Mouse (Mus musculus): ENCODE results near the gene Gtf2f1. TPM values are rescaled to one million over a fixed set of nuclear protein-coding genes. Genes with fewer than 3 reads are reported as not detected.

The Gtf2f1 gene
- total and polyA plus RNA-seq, 3 experiments = 145 to 171 TPM; not detected in 1

DNA sequence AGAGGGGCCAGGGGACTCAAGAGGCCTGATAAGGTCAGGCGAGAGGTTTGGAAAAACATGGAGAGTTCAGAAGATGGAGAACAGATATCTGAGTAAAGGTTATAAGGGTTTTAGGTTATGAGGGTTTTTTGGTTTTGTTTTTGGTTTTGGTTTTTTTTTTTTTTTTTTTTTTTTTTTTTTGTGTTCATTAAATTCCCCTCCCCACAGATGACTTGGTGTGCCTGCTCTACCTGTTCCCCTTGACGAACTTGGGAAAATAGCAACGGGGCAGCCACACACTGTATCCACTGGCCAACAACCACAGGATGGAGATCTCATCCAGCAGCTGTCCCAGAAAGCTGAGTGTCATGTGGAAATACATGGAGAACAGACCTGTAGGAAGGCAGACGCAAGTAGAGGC, 52.4 kb downstream of the Gtf2f1 start:
- Histone ChIP-seq H3K9ac (ENCODE audit: control insufficient read depth, low read depth, low read length, poor library complexity, severe bottlenecking) (no peak overlapping the region), H3K79me2 (ENCODE audit: control insufficient read depth, insufficient read depth, low read length, poor library complexity) (no peaks in the 10 kb centered on the region), H3K36me3 (ENCODE audit: control insufficient read depth in 1 of 2, insufficient read depth in 2 of 2, low read length in 2 of 2) (peaks cover 0 to 2% of the 10 kb centered on the region in 2 experiments; a peak in 1 of 4 replicates), H3K4me1 (ENCODE audit: control insufficient read depth in 1 of 2, insufficient read depth in 2 of 2, low read length in 2 of 2) (peaks cover 0 to 6% of the 10 kb centered on the region in 2 experiments; a peak in 2 of 4 replicates), H3K27me3 (ENCODE audit: control insufficient read depth in 1 of 2, insufficient read depth in 2 of 2, low read length in 2 of 2) (peaks cover under 1 to 2% of the 10 kb centered on the region in 2 experiments; a peak in 3 of 4 replicates), H3K9me3 (replicated peaks; ENCODE audit: insufficient read depth, low read length) (no peaks in the 10 kb centered on the region), H3K4me3 (ENCODE audit: control insufficient read depth in 1 of 2, insufficient read depth in 1 of 2, low read depth in 2 of 2, low read length in 2 of 2) (no peak overlapping the region), H3K27ac (ENCODE audit: control insufficient read depth, low read depth, low read length) (no peak overlapping the region)
- TF ChIP-seq JUND (IDR thresholded peaks at IDR 0.05; ENCODE audit: low read depth, low read length) (no peak), ZNF384 (IDR thresholded peaks at IDR 0.05; ENCODE audit: low read depth, low read length) (peak; percentile 66)
- no peak for DNase-seq (ENCODE audit: low read depth, low spot score)

DNA sequence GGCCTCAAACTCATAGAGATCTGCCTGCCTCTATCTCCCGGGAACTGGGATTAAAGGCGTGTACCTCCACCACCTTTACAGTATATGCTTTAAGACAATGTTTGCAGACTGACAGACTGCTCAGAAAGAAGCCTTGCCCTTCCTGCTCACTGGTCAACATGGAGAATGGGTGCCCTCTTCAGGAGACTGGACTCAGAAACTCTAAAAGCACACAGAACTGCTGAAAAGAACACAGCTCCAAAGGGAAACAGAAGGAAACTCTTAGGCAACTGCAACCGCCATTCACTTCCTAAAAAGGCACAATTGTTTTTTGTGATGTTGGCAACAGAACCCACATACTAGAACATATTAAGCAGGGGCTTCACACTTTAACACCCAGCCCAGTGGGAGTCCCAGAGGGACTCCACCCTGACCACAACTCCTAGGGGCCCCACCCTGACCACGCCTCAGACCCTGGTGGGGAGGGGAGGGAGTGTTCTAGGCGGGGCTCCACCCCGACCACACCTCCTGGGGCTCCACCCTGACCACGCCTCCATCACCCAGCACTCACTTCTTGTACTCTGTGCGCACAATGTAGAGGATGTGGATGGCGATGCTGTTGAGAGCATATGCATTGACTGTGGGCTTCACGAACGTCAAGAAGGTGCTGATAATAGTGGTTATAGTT, 53.2 kb downstream of the Gtf2f1 start:
- Histone ChIP-seq H3K9me3 (replicated peaks; ENCODE audit: insufficient read depth, low read length) (no peaks in the 10 kb centered on the region), H3K4me3 (ENCODE audit: control insufficient read depth in 1 of 2, insufficient read depth in 1 of 2, low read depth in 2 of 2, low read length in 2 of 2) (peak overlapping the region; percentile 15 to 47), H3K27ac (ENCODE audit: control insufficient read depth, low read depth, low read length) (no peak overlapping the region), H3K79me2 (ENCODE audit: control insufficient read depth, insufficient read depth, low read length, poor library complexity) (no peaks in the 10 kb centered on the region), H3K27me3 (ENCODE audit: control insufficient read depth in 1 of 2, insufficient read depth in 2 of 2, low read length in 2 of 2) (no peaks in the 10 kb centered on the region; a peak in 1 of 4 replicates), H3K4me1 (ENCODE audit: control insufficient read depth in 1 of 2, insufficient read depth in 2 of 2, low read length in 2 of 2) (peaks cover 0 to 6% of the 10 kb centered on the region in 2 experiments; a peak in 2 of 4 replicates), H3K9ac (ENCODE audit: control insufficient read depth, low read depth, low read length, poor library complexity, severe bottlenecking) (peak overlapping the region; percentile 2; the same call in 1 of the 2 replicates), H3K36me3 (ENCODE audit: control insufficient read depth in 1 of 2, insufficient read depth in 2 of 2, low read length in 2 of 2) (peaks cover 0 to 2% of the 10 kb centered on the region in 2 experiments; a peak in 1 of 4 replicates)
- DNase-seq (ENCODE audit: low read depth, low spot score) = peak; percentile 86
- no peak for TF ChIP-seq EP300 (IDR thresholded peaks at IDR 0.05; ENCODE audit: low read depth in 1 of 2, low read length in 2 of 2)
- TF ChIP-seq SIN3A (IDR thresholded peaks at IDR 0.05; ENCODE audit: low read length) = no peak; the same call in 1 of the 2 replicates
- TF ChIP-seq GABPA (IDR thresholded peaks at IDR 0.05; ENCODE audit: low read depth, low read length) = no peak
- TF ChIP-seq TCF12 (IDR thresholded peaks at IDR 0.05; ENCODE audit: low read depth, low read length) = no peak
- no peak for TF ChIP-seq ELF1 (IDR thresholded peaks at IDR 0.05; ENCODE audit: low read depth, low read length)
- no peak for TF ChIP-seq JUND (IDR thresholded peaks at IDR 0.05; ENCODE audit: low read depth, low read length)
- no peak for TF ChIP-seq USF1 (IDR thresholded peaks at IDR 0.05; ENCODE audit: low read depth, low read length)
- TF ChIP-seq ETS1 (IDR thresholded peaks at IDR 0.05; ENCODE audit: low read depth, low read length) = 0 out of 2 replicates have a peak, but pooled peaks have one; percentile 8
- TF ChIP-seq TAL1 (IDR thresholded peaks at IDR 0.05; ENCODE audit: low read length) = no peak
- peak in 1 of 3 experiments; percentile 22; a peak in 2 of 6 replicates for TF ChIP-seq CTCF (IDR thresholded peaks at IDR 0.05 in 2 of 3, conservative IDR thresholded peaks at IDR 0.05 in 1 of 3; ENCODE audit: control insufficient read depth in 1 of 3, insufficient read depth in 1 of 3, low read depth in 2 of 3, low read length in 3 of 3, poor library complexity in 1 of 3, severe bottlenecking in 1 of 3)
- no peak for TF ChIP-seq MXI1 (IDR thresholded peaks at IDR 0.05; ENCODE audit: low read depth, low read length)
- TF ChIP-seq ZKSCAN1 (IDR thresholded peaks at IDR 0.05; ENCODE audit: low read depth, low read length) = no peak
- peak; percentile 34; the same call in 1 of the 2 replicates for TF ChIP-seq MAX (IDR thresholded peaks at IDR 0.05; ENCODE audit: low read length)
- no peak for TF ChIP-seq POLR2AphosphoS2 (IDR thresholded peaks at IDR 0.05; ENCODE audit: low read length)
- TF ChIP-seq MEF2A (IDR thresholded peaks at IDR 0.05; ENCODE audit: extremely low read depth, insufficient replicate concordance, low read depth, low read length, poor library complexity, severe bottlenecking) = no peak
- no peak for TF ChIP-seq RCOR1 (IDR thresholded peaks at IDR 0.05; ENCODE audit: low read depth, low read length)
- TF ChIP-seq MAZ (IDR thresholded peaks at IDR 0.05; ENCODE audit: low read depth, low read length) = peak; percentile 82; the same call in 1 of the 2 replicates
- TF ChIP-seq RAD21 (IDR thresholded peaks at IDR 0.05; ENCODE audit: low read depth, low read length) = peak; percentile 34
- TF ChIP-seq MYB (IDR thresholded peaks at IDR 0.05; ENCODE audit: low read depth, low read length) = no peak
- TF ChIP-seq ZC3H11A (IDR thresholded peaks at IDR 0.05; ENCODE audit: low read depth, low read length) = no peak
- TF ChIP-seq NELFE (IDR thresholded peaks at IDR 0.05; ENCODE audit: low read depth, low read length) = no peak
- no peak for TF ChIP-seq BHLHE40 (IDR thresholded peaks at IDR 0.05; ENCODE audit: borderline replicate concordance, low read depth, low read length)
- no peak for TF ChIP-seq HCFC1 (IDR thresholded peaks at IDR 0.05; ENCODE audit: low read depth, low read length)
- TF ChIP-seq CHD2 (IDR thresholded peaks at IDR 0.05; ENCODE audit: low read length) = no peak
- TF ChIP-seq CHD1 (IDR thresholded peaks at IDR 0.05; ENCODE audit: low read depth, low read length) = no peak
- TF ChIP-seq NRF1 (IDR thresholded peaks at IDR 0.05; ENCODE audit: insufficient read depth, low read depth, low read length, poor library complexity, severe bottlenecking) = 0 out of 2 replicates have a peak, but pooled peaks have one; percentile 12
- no peak for TF ChIP-seq E2F4 (IDR thresholded peaks at IDR 0.05; ENCODE audit: borderline replicate concordance, low read depth, low read length)
- no peak for TF ChIP-seq POLR2A (IDR thresholded peaks at IDR 0.05; ENCODE audit: control insufficient read depth in 1 of 2, insufficient read depth in 1 of 2, low read depth in 1 of 2, low read length in 2 of 2, poor library complexity in 1 of 2)
- TF ChIP-seq MAFK (IDR thresholded peaks at IDR 0.05; ENCODE audit: borderline replicate concordance, low read depth, low read length) = no peak
